Mouse (Mus musculus) stomach, postnatal 0 days (tissue): Measurements from ENCODE around the gene 4930558C23Rik. TPM values are rescaled to one million over a fixed set of nuclear protein-coding genes. Genes with fewer than 3 reads are reported as not detected.
"Not testable (repeated sequence)": the region's sequence is repeated elsewhere in the genome, so short reads cannot be mapped to it uniquely, and the experiment has no call there.

Experiments used
- ATAC-seq: fragments of 200-750 bp; cut with Nextera tagmentation; 2 replicates; pipeline ENCODE4 v1.8.0; 2017; ENCODE audit not compliant: low FRiP score, low TSS enrichment
- DNase-seq: peaks from one replicate; pipeline ENCODE4 v3.0.0-alpha.2; 2016; ENCODE audit warnings: low spot score
- H3K27ac ChIP-seq: fragments of 300-500 bp; sonication (generic); replicated peaks from 2 replicates; pipeline ENCODE4 v1.5.1; 2014; ENCODE audit warnings: mild to moderate bottlenecking, control low read depth
- H3K27me3 ChIP-seq: fragments of 300-500 bp; sonication (generic); 2 replicates; pipeline ENCODE4 v1.6.1; 2014; ENCODE audit warnings: low read length; ENCODE audit not compliant: control insufficient read depth, insufficient read depth
- H3K36me3 ChIP-seq: fragments of 300-500 bp; sonication (generic); 2 replicates; pipeline ENCODE4 v1.6.1; 2014; ENCODE audit warnings: low read length, mixed read lengths; ENCODE audit not compliant: control insufficient read depth, insufficient read depth
- H3K4me1 ChIP-seq: fragments of 300-500 bp; sonication (generic); replicated peaks from 2 replicates; pipeline ENCODE4 v1.6.1; 2014; ENCODE audit warnings: antibody characterized with exemption; ENCODE audit not compliant: control insufficient read depth, insufficient read depth
- H3K4me2 ChIP-seq: fragments of 300-500 bp; sonication (generic); replicated peaks from 2 replicates; pipeline ENCODE4 v1.6.1; 2014; ENCODE audit warnings: low read depth, mild to moderate bottlenecking, control low read depth, moderate library complexity
- H3K4me3 ChIP-seq: fragments of 300-500 bp; sonication (generic); 2 replicates; pipeline ENCODE4 v1.5.1; 2014; ENCODE audit warnings: low read depth, low read length, control low read depth
- H3K9ac ChIP-seq: fragments of 300-500 bp; sonication (generic); 2 replicates; pipeline ENCODE4 v1.6.1; 2014; ENCODE audit warnings: mild to moderate bottlenecking, low read length, control low read depth, mixed read lengths
- H3K9me3 ChIP-seq: fragments of 300-500 bp; sonication (generic); 2 replicates; pipeline ENCODE4 v1.6.1; 2016; ENCODE audit warnings: low read length; ENCODE audit not compliant: control insufficient read depth
- CTCF ChIP-seq: IDR thresholded peaks from 2 replicates; pipeline ENCODE4 v1.5.1; 2016; ENCODE audit warnings: antibody characterized with exemption, low read depth, mild to moderate bottlenecking, moderate library complexity
- EP300 ChIP-seq: optimal IDR thresholded peaks from 2 replicates; pipeline ENCODE3; 2016; ENCODE audit warnings: antibody characterized with exemption
- WGBS: fragments of 180-500 bp; shearing (Covaris S2); extraction: QIAGEN DNeasy Blood & Tissue Kit; methylation state at CpG from one replicate; pipeline ENCODE4 v1.1.7; 2014; 5-methylcytosine and 5-hydroxymethylcytosine counted together
- polyA plus RNA-seq: library from polyadenylated mRNA; unstranded; fragments of >200 nt; fragmentation: Nextera tagmentation; extraction: Ambion mirVana; gene quantifications from 2 replicates; pipeline ENCODE4 v1.2.1, GENCODE M21; 2015

Gene 4930558C23Rik
- polyA plus RNA-seq, 1 experiment from 2014 or later = 0.13 TPM

DNA sequence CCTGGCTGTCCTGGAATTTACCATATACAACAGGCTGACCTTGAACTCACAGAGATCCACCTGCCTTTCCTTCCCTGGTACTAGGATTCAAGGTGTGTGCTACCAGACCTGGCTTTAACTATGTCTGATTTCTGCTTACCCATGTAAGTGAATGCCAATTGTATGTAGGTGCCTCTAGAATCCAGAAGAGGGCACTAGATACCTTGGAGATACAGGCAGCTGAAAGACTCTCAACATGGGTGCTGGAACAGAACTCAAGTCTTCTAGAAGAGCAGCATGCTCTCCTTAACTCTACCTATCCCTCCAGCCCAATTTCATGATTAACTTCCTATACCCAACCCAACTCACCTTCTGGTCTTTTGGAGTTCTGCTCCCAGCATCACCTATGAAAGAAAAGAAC is 53.1 kb downstream of the 4930558C23Rik start:
- peak; percentile 82 for TF ChIP-seq CTCF
- no peak for TF ChIP-seq EP300
- DNase-seq (no peak), ATAC-seq (no peak)
- Histone ChIP-seq H3K27ac (no peak overlapping the region), H3K4me2 (no peak overlapping the region), H3K9me3 (no peaks in the 10 kb centered on the region), H3K27me3 (no peaks in the 10 kb centered on the region), H3K9ac (no peak overlapping the region), H3K4me3 (no peak overlapping the region), H3K36me3 (peaks cover 17% of the 10 kb centered on the region), H3K4me1 (no peaks in the 10 kb centered on the region)

DNA sequence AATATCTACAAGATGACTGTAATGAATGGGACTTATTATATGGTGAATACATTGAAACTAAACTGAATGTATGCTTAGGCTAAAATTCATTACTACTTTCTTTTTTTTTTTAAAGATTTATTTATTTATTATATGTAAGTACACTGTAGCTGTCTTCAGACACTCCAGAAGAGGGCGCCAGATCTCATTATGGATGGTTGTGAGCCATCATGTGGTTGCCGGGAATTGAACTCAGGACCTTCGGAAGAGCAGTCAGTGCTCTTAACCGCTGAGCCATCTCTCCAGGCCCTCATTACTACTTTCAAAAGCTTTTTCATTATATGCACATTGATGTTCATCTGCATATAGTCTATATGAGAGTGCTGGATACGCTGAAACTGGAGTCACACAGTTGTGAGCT is 54.3 kb downstream of the 4930558C23Rik start:
- not testable (repeated sequence) for H3K27me3 ChIP-seq, H3K4me3 ChIP-seq, DNase-seq, H3K27ac ChIP-seq, H3K9ac ChIP-seq, H3K4me1 ChIP-seq, ATAC-seq, H3K9me3 ChIP-seq, H3K4me2 ChIP-seq
- 97% methylated on average over 4 of the region's 5 CpGs for WGBS
- H3K36me3 ChIP-seq = peaks cover 17% of the 10 kb centered on the region

DNA sequence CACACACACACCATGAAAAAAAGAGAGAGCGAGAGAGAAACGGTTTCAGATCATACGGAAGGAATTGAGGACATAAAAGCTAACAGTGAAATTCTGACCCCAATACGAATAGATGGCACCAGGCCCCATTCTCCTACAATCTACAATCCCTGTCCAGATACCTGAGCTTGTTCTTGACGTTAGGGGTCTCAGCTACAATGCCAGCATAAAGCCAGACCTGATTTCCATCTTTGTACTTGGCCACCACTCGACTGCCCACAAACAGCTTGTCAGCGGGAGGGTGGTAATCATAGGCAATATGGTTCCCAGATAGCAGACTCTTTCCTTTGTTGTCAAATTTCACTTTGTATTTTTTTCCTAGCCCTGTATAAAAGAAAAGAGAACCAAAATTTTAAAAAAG is 56.2 kb downstream of the 4930558C23Rik start:
- no peak overlapping the region for H3K4me3 ChIP-seq
- DNase-seq = no peak
- H3K4me1 ChIP-seq = no peaks in the 10 kb centered on the region
- no peak overlapping the region for H3K4me2 ChIP-seq
- TF ChIP-seq EP300 (no peak), CTCF (no peak)
- H3K9me3 ChIP-seq = no peaks in the 10 kb centered on the region
- H3K9ac ChIP-seq = no peak overlapping the region
- WGBS = 87% methylated on average over 7 of the region's 7 CpGs
- H3K27ac ChIP-seq = no peak overlapping the region
- peaks cover 18% of the 10 kb centered on the region for H3K36me3 ChIP-seq
- H3K27me3 ChIP-seq = no peaks in the 10 kb centered on the region
- no peak for ATAC-seq

DNA sequence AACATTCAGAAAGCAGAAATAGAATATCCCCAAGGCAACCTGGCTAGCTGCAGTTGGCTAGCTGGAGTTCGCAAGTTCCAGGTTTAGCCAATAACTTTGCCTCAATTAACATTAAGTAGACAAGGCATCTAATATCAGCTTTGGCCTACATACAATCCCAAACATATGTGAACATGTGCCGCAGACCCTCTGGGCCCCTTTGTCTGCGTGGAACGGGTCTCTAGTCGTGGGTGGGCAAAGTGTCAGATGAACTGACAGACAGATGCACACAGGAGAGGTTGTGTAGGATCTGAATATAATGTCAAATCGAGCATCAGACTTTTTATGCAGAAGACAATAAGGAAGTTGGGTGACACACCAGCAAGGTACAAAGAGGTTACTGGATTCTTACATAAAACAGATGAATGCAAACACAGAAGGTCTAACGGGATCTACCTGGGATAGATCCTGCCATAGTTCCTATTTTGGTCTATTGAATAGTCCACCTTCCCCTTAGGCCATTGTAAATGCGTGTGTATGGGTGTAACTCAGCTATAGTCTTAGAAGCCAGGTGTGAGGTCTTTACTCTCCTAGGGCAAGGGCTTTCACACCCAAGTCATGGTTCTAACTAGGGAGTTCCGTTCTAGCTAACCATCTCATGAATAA is 59.2 kb downstream of the 4930558C23Rik start:
- H3K9me3 ChIP-seq, DNase-seq, ATAC-seq, H3K4me3 ChIP-seq, H3K9ac ChIP-seq, H3K4me2 ChIP-seq, H3K27ac ChIP-seq, H3K4me1 ChIP-seq, H3K27me3 ChIP-seq: not testable (repeated sequence)
- WGBS = 93% methylated on average over 9 of the region's 9 CpGs
- peaks cover 40% of the 10 kb centered on the region for H3K36me3 ChIP-seq

DNA sequence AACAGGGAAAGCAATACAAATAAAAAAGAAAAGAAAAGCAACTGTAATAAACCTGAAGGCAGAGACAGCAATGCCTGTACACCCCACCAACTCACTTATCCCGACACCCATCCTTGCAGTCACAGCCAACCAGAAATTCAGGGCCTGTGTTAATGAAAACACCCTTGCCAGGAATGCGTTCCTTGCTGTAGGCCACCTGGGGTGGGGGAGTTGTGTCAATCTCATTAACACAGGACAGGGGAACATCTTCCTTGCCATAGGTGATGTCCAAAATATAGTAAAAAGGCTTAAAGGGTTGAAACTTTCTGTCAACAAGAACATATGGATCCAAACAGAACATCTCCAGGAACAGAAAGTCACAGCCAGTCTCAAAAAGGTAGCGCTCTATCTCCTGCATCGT is 64.4 kb downstream of the 4930558C23Rik start:
- no peak overlapping the region for H3K9ac ChIP-seq
- no peaks in the 10 kb centered on the region for H3K4me1 ChIP-seq
- 94% methylated on average over 4 of the region's 4 CpGs for WGBS
- DNase-seq (no peak), ATAC-seq (no peak)
- H3K4me2 ChIP-seq = no peak overlapping the region
- H3K9me3 ChIP-seq = no peaks in the 10 kb centered on the region
- no peak overlapping the region for H3K27ac ChIP-seq
- H3K36me3 ChIP-seq = peaks cover 27% of the 10 kb centered on the region
- H3K4me3 ChIP-seq = no peak overlapping the region
- no peaks in the 10 kb centered on the region for H3K27me3 ChIP-seq
- TF ChIP-seq EP300 (no peak), CTCF (no peak)

DNA sequence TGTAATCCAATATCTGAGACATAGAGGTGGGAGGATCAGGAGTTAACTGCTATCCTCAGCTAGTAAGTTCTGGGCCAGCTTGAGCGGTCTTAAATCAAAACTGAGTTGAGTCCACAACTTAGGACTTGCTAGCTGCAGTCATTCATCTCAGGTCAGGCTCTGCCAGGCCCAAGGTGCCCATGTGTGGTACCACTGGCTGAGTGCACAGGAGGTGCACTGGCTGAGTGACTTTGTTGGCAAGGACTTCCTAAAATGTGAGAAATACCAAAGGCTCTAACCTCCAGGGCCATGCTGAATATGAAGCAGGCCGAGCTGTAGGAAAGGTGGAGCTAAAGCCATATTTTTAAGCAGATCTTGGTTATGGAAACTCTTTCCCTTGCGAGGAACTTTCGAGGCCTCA is 65.3 kb downstream of the 4930558C23Rik start:
- TF ChIP-seq EP300 (no peak), CTCF (no peak)

More for the DNA sequence above, 65.3 kb downstream of the 4930558C23Rik start:
- ATAC-seq (no peak), DNase-seq (no peak)
- H3K4me3 ChIP-seq = no peak overlapping the region
- no peaks in the 10 kb centered on the region for H3K4me1 ChIP-seq
- H3K36me3 ChIP-seq = peaks cover 27% of the 10 kb centered on the region
- 93% methylated on average over 4 of the region's 4 CpGs for WGBS
- H3K4me2 ChIP-seq = no peak overlapping the region
- H3K9me3 ChIP-seq = no peaks in the 10 kb centered on the region
- no peak overlapping the region for H3K27ac ChIP-seq
- no peaks in the 10 kb centered on the region for H3K27me3 ChIP-seq
- no peak overlapping the region for H3K9ac ChIP-seq

Other genes starting within 250 kb of the 4930558C23Rik start
- 1.7 and 2.2 TPM in 2 replicates for gene Sema6c, start 242.4 kb downstream of the 4930558C23Rik start, polyA plus RNA-seq
- gene Gabpb2, start 184.9 kb downstream of the 4930558C23Rik start, polyA plus RNA-seq = 3.3 and 3.4 TPM in 2 replicates
- 88.1 and 99.4 TPM in 2 replicates for gene Cdc42se1, start 174.1 kb downstream of the 4930558C23Rik start, polyA plus RNA-seq
- 11.0 and 11.8 TPM in 2 replicates for gene Mllt11, start 170.7 kb downstream of the 4930558C23Rik start, polyA plus RNA-seq
- 0.21 and 0.38 TPM in 2 replicates for gene Gm128, start 161.2 kb downstream of the 4930558C23Rik start, polyA plus RNA-seq
- gene Bnipl, start 151.6 kb downstream of the 4930558C23Rik start, polyA plus RNA-seq = 16.6 and 16.8 TPM in 2 replicates
- gene Mindy1, start 121.5 kb downstream of the 4930558C23Rik start, polyA plus RNA-seq = 55.9 and 64.1 TPM in 2 replicates
- gene Prune1, start 120.8 kb downstream of the 4930558C23Rik start, polyA plus RNA-seq = 10.1 and 11.7 TPM in 2 replicates
- gene Anxa9, start 95.7 kb downstream of the 4930558C23Rik start, polyA plus RNA-seq = 57.2 and 63.1 TPM in 2 replicates
- 75.0 and 80.3 TPM in 2 replicates for gene Cers2, start 88.0 kb downstream of the 4930558C23Rik start, polyA plus RNA-seq
- 8.6 and 9.2 TPM in 2 replicates for gene Setdb1, start 45.6 kb downstream of the 4930558C23Rik start, polyA plus RNA-seq
- 14.2 and 15.3 TPM in 2 replicates for gene Arnt, start 31.5 kb upstream of the 4930558C23Rik start, polyA plus RNA-seq
- gene Ctsk, start 96.4 kb upstream of the 4930558C23Rik start, polyA plus RNA-seq = 16.3 and 18.7 TPM in 2 replicates
- 31.8 and 35.6 TPM in 2 replicates for gene Ctss, start 123.9 kb upstream of the 4930558C23Rik start, polyA plus RNA-seq
- not detected in 2 replicates for gene Hormad1, start 156.8 kb upstream of the 4930558C23Rik start, polyA plus RNA-seq
- gene Golph3l, start 186.1 kb upstream of the 4930558C23Rik start, polyA plus RNA-seq = 24.1 and 25.6 TPM in 2 replicates
- gene Ensa, start 222.2 kb upstream of the 4930558C23Rik start, polyA plus RNA-seq = 42.3 and 44.2 TPM in 2 replicates